Mouse (Mus musculus): ENCODE data around the gene Pmpca. TPM values are rescaled to one million over a fixed set of nuclear protein-coding genes. Genes with fewer than 3 reads are reported as not detected.

Pmpca gene
- 46.4 and 47.6 TPM in 2 replicates for polyA plus RNA-seq (2015; fragmentation: Nextera tagmentation; extraction: Ambion mirVana)

GRCm38 (mm10) chr2:26389154-26389690, at the start of gene Pmpca, which contains the start of gene Entr1:
Pmpca (plus strand) TSS chr2:26389339.
Entr1 (minus strand) TSS chr2:26389316.
- Histone ChIP-seq H3K27me3 (replicated peaks; ENCODE audit: control insufficient read depth, insufficient read depth, low read length) (no peaks in the 10 kb centered on the region), H3K9me3 (ENCODE audit: control insufficient read depth) (no peaks in the 10 kb centered on the region), H3K27ac (ENCODE audit: low read depth, low read length) (peak within 1 kb of the TSS; percentile 70), H3K36me3 (ENCODE audit: control insufficient read depth, insufficient read depth) (peaks cover 66% of the 10 kb centered on the region), H3K9ac (ENCODE audit: low read depth, low read length) (peak within 1 kb of the TSS; percentile 89), H3K4me3 (ENCODE audit: low read depth, low read length) (peak within 1 kb of the TSS; percentile 96), H3K4me1 (replicated peaks; ENCODE audit: control insufficient read depth, insufficient read depth, low read length) (no peaks in the 10 kb centered on the region), H3K4me2 (replicated peaks; ENCODE audit: low read depth) (peak within 1 kb of the TSS; percentile 94)
- no peak for TF ChIP-seq CTCF (IDR thresholded peaks at IDR 0.05; ENCODE audit: low read depth)
- WGBS = under 1% methylated on average over 60 of the region's 60 CpGs
- ATAC-seq = peak; percentile 86

- H3K36me3 ChIP-seq (ENCODE audit: control insufficient read depth, insufficient read depth) = peaks cover 22% of the 10 kb centered on the region; the same call in 1 of the 2 replicates
- no peak overlapping the region for H3K4me2 ChIP-seq (replicated peaks; ENCODE audit: low read depth)
- 92% methylated on average over 2 of the region's 2 CpGs for WGBS
- H3K27me3 ChIP-seq (replicated peaks; ENCODE audit: control insufficient read depth, insufficient read depth, low read length) = no peaks in the 10 kb centered on the region
- H3K9ac ChIP-seq (ENCODE audit: low read depth, low read length) = no peak overlapping the region
- 0 out of 2 replicates have a peak, but pooled peaks cover 3% of the 10 kb centered on the region for H3K4me1 ChIP-seq (replicated peaks; ENCODE audit: control insufficient read depth, insufficient read depth, low read length)
- no peaks in the 10 kb centered on the region for H3K9me3 ChIP-seq (ENCODE audit: control insufficient read depth)
- peak overlapping the region; percentile 64 for H3K27ac ChIP-seq (ENCODE audit: low read depth, low read length)
- TF ChIP-seq CTCF (IDR thresholded peaks at IDR 0.05; ENCODE audit: low read depth) = no peak
- ATAC-seq = no peak
- H3K4me3 ChIP-seq (ENCODE audit: low read depth, low read length) = no peak overlapping the region
These were observed 47.6 kb upstream of the Pmpca start for GRCm38 (mm10) chr2:26341510-26341981.

GRCm38 (mm10) chr2:26342044-26342443, 47.1 kb upstream of the Pmpca start:
- Histone ChIP-seq H3K9ac (ENCODE audit: low read depth, low read length) (no peak overlapping the region), H3K27ac (ENCODE audit: low read depth, low read length) (peak overlapping the region; percentile 64), H3K4me2 (replicated peaks; ENCODE audit: low read depth) (no peak overlapping the region), H3K36me3 (ENCODE audit: control insufficient read depth, insufficient read depth) (peaks cover 22% of the 10 kb centered on the region; the same call in 1 of the 2 replicates), H3K9me3 (ENCODE audit: control insufficient read depth) (no peaks in the 10 kb centered on the region), H3K4me3 (ENCODE audit: low read depth, low read length) (no peak overlapping the region), H3K4me1 (replicated peaks; ENCODE audit: control insufficient read depth, insufficient read depth, low read length) (0 out of 2 replicates have a peak, but pooled peaks cover 3% of the 10 kb centered on the region), H3K27me3 (replicated peaks; ENCODE audit: control insufficient read depth, insufficient read depth, low read length) (no peaks in the 10 kb centered on the region)
- peak; percentile 24 for ATAC-seq
- WGBS = 44% methylated on average over 10 of the region's 10 CpGs
- no peak for TF ChIP-seq CTCF (IDR thresholded peaks at IDR 0.05; ENCODE audit: low read depth)

- peaks cover 22% of the 10 kb centered on the region; the same call in 1 of the 2 replicates for H3K36me3 ChIP-seq (ENCODE audit: control insufficient read depth, insufficient read depth)
- no peak for TF ChIP-seq CTCF (IDR thresholded peaks at IDR 0.05; ENCODE audit: low read depth)
- H3K9ac ChIP-seq (ENCODE audit: low read depth, low read length) = no peak overlapping the region
- H3K27me3 ChIP-seq (replicated peaks; ENCODE audit: control insufficient read depth, insufficient read depth, low read length) = no peaks in the 10 kb centered on the region
- H3K9me3 ChIP-seq (ENCODE audit: control insufficient read depth) = no peaks in the 10 kb centered on the region
- H3K4me2 ChIP-seq (replicated peaks; ENCODE audit: low read depth) = no peak overlapping the region
- 62% methylated on average over 11 of the region's 11 CpGs for WGBS
- H3K4me3 ChIP-seq (ENCODE audit: low read depth, low read length) = no peak overlapping the region
- H3K27ac ChIP-seq (ENCODE audit: low read depth, low read length) = peak overlapping the region; percentile 64
- no peak for ATAC-seq
- H3K4me1 ChIP-seq (replicated peaks; ENCODE audit: control insufficient read depth, insufficient read depth, low read length) = 0 out of 2 replicates have a peak, but pooled peaks cover 3% of the 10 kb centered on the region
These were observed 46.3 kb upstream of the Pmpca start for GRCm38 (mm10) chr2:26342609-26343490.

GRCm38 (mm10) chr2:26348241-26348640, 40.9 kb upstream of the Pmpca start:
- no peak overlapping the region for H3K9ac ChIP-seq (ENCODE audit: low read depth, low read length)
- ATAC-seq = no peak

More at GRCm38 (mm10) chr2:26348241-26348640, 40.9 kb upstream of the Pmpca start:
- Histone ChIP-seq H3K4me3 (ENCODE audit: low read depth, low read length) (no peak overlapping the region), H3K9me3 (ENCODE audit: control insufficient read depth) (no peaks in the 10 kb centered on the region), H3K4me1 (replicated peaks; ENCODE audit: control insufficient read depth, insufficient read depth, low read length) (peaks cover 10% of the 10 kb centered on the region; the same call in 1 of the 2 replicates), H3K27ac (ENCODE audit: low read depth, low read length) (no peak overlapping the region), H3K36me3 (ENCODE audit: control insufficient read depth, insufficient read depth) (peaks cover 20% of the 10 kb centered on the region; the same call in 1 of the 2 replicates), H3K4me2 (replicated peaks; ENCODE audit: low read depth) (no peak overlapping the region), H3K27me3 (replicated peaks; ENCODE audit: control insufficient read depth, insufficient read depth, low read length) (no peaks in the 10 kb centered on the region)
- TF ChIP-seq CTCF (IDR thresholded peaks at IDR 0.05; ENCODE audit: low read depth) = no peak
- WGBS = 44% methylated on average over 6 of the region's 6 CpGs
